Mouse (Mus musculus): ENCODE measurements around the gene Lce1h. TPM values are rescaled to one million over a fixed set of nuclear protein-coding genes. Genes with fewer than 3 reads are reported as not detected.

Gene Lce1h
- polyA plus RNA-seq, 1 experiment from 2014 or later: not detected

- DNase-seq (no peak), ATAC-seq (ENCODE audit: low FRiP score, low TSS enrichment) (no peak)
- Histone ChIP-seq H3K9me3 (ENCODE audit: control insufficient read depth, low read length) (no peaks in the 10 kb centered on the region), H3K4me3 (replicated peaks; ENCODE audit: low read depth, low read length) (no peak within 1 kb of the TSS), H3K4me1 (ENCODE audit: control insufficient read depth, insufficient read depth, low read length) (no peaks in the 10 kb centered on the region), H3K36me3 (ENCODE audit: control insufficient read depth, insufficient read depth, low read length) (no peaks in the 10 kb centered on the region), H3K9ac (replicated peaks; ENCODE audit: low read length) (no peak within 1 kb of the TSS), H3K4me2 (ENCODE audit: low read length) (no peak within 1 kb of the TSS), H3K27ac (replicated peaks; ENCODE audit: low read depth, low read length) (no peak within 1 kb of the TSS), H3K27me3 (ENCODE audit: control insufficient read depth, insufficient read depth, low read length) (no peaks in the 10 kb centered on the region)
- WGBS: 80% methylated on average over 3 of the region's 3 CpGs
Measured at GRCm38 (mm10) chr3:92720250-92720649, 44.6 kb downstream of the Lce1h start, which contains the start of gene Lce1f. Lce1f (minus strand) TSS chr3:92720350.

GRCm38 (mm10) chr3:92715122-92715521 lies 49.7 kb downstream of the Lce1h start:
- DNase-seq (peak; percentile 9), ATAC-seq (ENCODE audit: low FRiP score, low TSS enrichment) (no peak)
- Histone ChIP-seq H3K36me3 (ENCODE audit: control insufficient read depth, insufficient read depth, low read length) (no peaks in the 10 kb centered on the region), H3K9me3 (ENCODE audit: control insufficient read depth, low read length) (no peaks in the 10 kb centered on the region), H3K4me1 (ENCODE audit: control insufficient read depth, insufficient read depth, low read length) (no peaks in the 10 kb centered on the region), H3K27me3 (ENCODE audit: control insufficient read depth, insufficient read depth, low read length) (no peaks in the 10 kb centered on the region), H3K4me2 (ENCODE audit: low read length) (no peak overlapping the region), H3K9ac (replicated peaks; ENCODE audit: low read length) (no peak overlapping the region), H3K4me3 (replicated peaks; ENCODE audit: low read depth, low read length) (no peak overlapping the region), H3K27ac (replicated peaks; ENCODE audit: low read depth, low read length) (no peak overlapping the region)

Other genes with a start within 250 kb of the Lce1h start
- gene 2310046K23Rik, start 230.6 kb downstream of the Lce1h start, polyA plus RNA-seq (2014; fragmentation: Nextera tagmentation; extraction: Ambion mirVana): not detected in 2 replicates
- not detected in 2 replicates for gene Ivl, start 191.3 kb downstream of the Lce1h start, polyA plus RNA-seq (2014; fragmentation: Nextera tagmentation; extraction: Ambion mirVana)
- not detected in 2 replicates for gene Smcp, start 176.1 kb downstream of the Lce1h start, polyA plus RNA-seq (2014; fragmentation: Nextera tagmentation; extraction: Ambion mirVana)
- not detected in 2 replicates for gene 2210017I01Rik, start 157.6 kb downstream of the Lce1h start, polyA plus RNA-seq (2014; fragmentation: Nextera tagmentation; extraction: Ambion mirVana)
- not detected in 2 replicates for gene Lce6a, start 143.4 kb downstream of the Lce1h start, polyA plus RNA-seq (2014; fragmentation: Nextera tagmentation; extraction: Ambion mirVana)
- not detected in 2 replicates for gene Lce1a1, start 116.8 kb downstream of the Lce1h start, polyA plus RNA-seq (2014; fragmentation: Nextera tagmentation; extraction: Ambion mirVana)
- not detected in 2 replicates for gene Lce1b, start 108.1 kb downstream of the Lce1h start, polyA plus RNA-seq (2014; fragmentation: Nextera tagmentation; extraction: Ambion mirVana)
- gene Lce1a2, start 94.8 kb downstream of the Lce1h start, polyA plus RNA-seq (2014; fragmentation: Nextera tagmentation; extraction: Ambion mirVana): not detected in 2 replicates
- not detected in 2 replicates for gene Lce1c, start 85.8 kb downstream of the Lce1h start, polyA plus RNA-seq (2014; fragmentation: Nextera tagmentation; extraction: Ambion mirVana)
- not detected in 2 replicates for gene Lce1d, start 77.9 kb downstream of the Lce1h start, polyA plus RNA-seq (2014; fragmentation: Nextera tagmentation; extraction: Ambion mirVana)
- not detected in 2 replicates for gene Lce1e, start 56.0 kb downstream of the Lce1h start, polyA plus RNA-seq (2014; fragmentation: Nextera tagmentation; extraction: Ambion mirVana)
- not detected in 2 replicates for gene Lce1f, start 44.7 kb downstream of the Lce1h start, polyA plus RNA-seq (2014; fragmentation: Nextera tagmentation; extraction: Ambion mirVana)
- gene Gm38119, start 26.0 kb downstream of the Lce1h start, polyA plus RNA-seq (2014; fragmentation: Nextera tagmentation; extraction: Ambion mirVana): not detected in 2 replicates
- not detected in 2 replicates for gene Lce1g, start 12.7 kb downstream of the Lce1h start, polyA plus RNA-seq (2014; fragmentation: Nextera tagmentation; extraction: Ambion mirVana)
- gene Lce1i, start 13.8 kb upstream of the Lce1h start, polyA plus RNA-seq (2014; fragmentation: Nextera tagmentation; extraction: Ambion mirVana): not detected in 2 replicates
- gene Lce1j, start 25.4 kb upstream of the Lce1h start, polyA plus RNA-seq (2014; fragmentation: Nextera tagmentation; extraction: Ambion mirVana): not detected in 2 replicates
- not detected in 2 replicates for gene Lce1k, start 42.8 kb upstream of the Lce1h start, polyA plus RNA-seq (2014; fragmentation: Nextera tagmentation; extraction: Ambion mirVana)
- not detected in 2 replicates for gene Kprp, start 62.2 kb upstream of the Lce1h start, polyA plus RNA-seq (2014; fragmentation: Nextera tagmentation; extraction: Ambion mirVana)
- gene Lce1l, start 86.2 kb upstream of the Lce1h start, polyA plus RNA-seq (2014; fragmentation: Nextera tagmentation; extraction: Ambion mirVana): not detected in 2 replicates
- gene 2310050C09Rik, start 105.2 kb upstream of the Lce1h start, polyA plus RNA-seq (2014; fragmentation: Nextera tagmentation; extraction: Ambion mirVana): not detected in 2 replicates
- not detected in 2 replicates for gene Lce3a, start 161.2 kb upstream of the Lce1h start, polyA plus RNA-seq (2014; fragmentation: Nextera tagmentation; extraction: Ambion mirVana)
- not detected in 2 replicates for gene Lce3b, start 167.9 kb upstream of the Lce1h start, polyA plus RNA-seq (2014; fragmentation: Nextera tagmentation; extraction: Ambion mirVana)
- not detected in 2 replicates for gene Lce3c, start 179.4 kb upstream of the Lce1h start, polyA plus RNA-seq (2014; fragmentation: Nextera tagmentation; extraction: Ambion mirVana)
- not detected in 2 replicates for gene Lce3d, start 192.3 kb upstream of the Lce1h start, polyA plus RNA-seq (2014; fragmentation: Nextera tagmentation; extraction: Ambion mirVana)
- gene Lce3e, start 202.0 kb upstream of the Lce1h start, polyA plus RNA-seq (2014; fragmentation: Nextera tagmentation; extraction: Ambion mirVana): not detected in 2 replicates
- not detected in 2 replicates for gene Lce3f, start 227.2 kb upstream of the Lce1h start, polyA plus RNA-seq (2014; fragmentation: Nextera tagmentation; extraction: Ambion mirVana)

All from midbrain, embryonic 14.5 days (tissue).